Mouse (Mus musculus): ENCODE data around the gene Sypl.

The Sypl gene

DNA sequence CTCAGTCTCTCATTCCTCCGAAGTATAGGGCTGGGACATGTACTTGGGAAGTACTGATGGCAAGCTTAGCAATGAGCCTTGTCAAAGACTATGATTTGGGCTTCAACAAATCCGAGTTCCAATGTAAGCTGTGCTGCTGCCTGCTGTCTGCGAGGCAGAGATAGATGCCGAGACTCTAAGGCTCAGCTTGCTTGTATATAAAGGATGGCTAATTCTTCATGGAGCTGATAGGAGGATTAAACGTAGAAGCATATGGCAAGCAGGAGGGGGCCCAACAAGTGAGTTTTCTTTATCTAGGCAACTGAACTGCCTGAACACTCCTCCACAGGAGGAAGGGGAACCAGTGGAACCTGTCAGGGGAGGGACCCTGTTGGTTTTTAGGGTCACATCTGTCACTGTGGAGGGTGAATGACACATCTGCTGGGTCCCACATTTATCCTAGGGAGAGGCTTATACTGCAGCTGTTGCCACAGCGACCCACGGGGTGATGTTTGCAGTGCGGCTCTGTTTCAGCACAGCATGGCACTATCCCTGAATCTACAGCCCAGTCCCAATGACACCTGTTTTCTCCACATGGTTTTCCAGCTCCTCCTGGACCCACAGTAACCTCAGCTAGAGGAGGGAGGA lies 49.8 kb downstream of the Sypl start:
- no peak for DNase-seq (ENCODE audit: low spot score)

DNA sequence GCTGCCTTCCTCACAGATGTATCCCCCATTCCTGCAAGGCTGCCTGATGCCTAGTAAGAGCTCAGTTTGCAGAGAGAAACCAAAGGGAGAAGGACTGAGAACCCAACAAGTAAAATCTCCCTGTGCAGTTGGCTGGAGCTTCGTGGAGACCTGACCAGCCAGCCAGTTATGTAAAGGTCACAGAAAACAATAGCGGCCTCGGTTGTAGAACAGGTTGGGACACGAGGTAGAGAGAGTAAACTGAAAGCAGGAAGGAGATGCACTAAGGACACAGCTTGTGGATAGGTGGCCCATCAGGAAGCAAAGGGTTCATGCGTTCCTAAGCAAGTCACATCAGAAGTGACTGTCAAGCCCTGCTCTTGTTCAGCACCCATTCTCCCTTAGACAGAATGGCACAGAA lies 52.2 kb downstream of the Sypl start:
- DNase-seq (ENCODE audit: low spot score), result no peak

DNA sequence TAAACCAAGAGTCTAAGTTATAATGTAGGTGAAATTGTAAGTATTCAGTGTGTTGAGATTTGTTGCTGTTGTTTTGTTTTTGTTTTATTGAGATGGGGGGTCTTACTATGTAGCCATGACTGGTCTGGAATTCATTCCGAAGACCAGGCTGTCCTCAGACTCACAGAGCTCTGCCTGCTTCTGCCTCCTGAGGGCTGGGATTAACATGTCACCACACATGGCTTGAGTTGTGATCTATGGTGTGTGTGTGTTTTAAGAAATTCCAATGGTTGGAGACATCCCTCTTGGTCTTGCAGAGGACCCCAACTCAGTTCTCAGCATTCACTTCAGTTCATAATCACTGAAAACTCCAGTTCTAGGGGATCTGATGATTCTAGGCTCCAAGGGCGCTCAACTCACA lies 53.5 kb downstream of the Sypl start:
- DNase-seq (ENCODE audit: low spot score), result no peak

DNA sequence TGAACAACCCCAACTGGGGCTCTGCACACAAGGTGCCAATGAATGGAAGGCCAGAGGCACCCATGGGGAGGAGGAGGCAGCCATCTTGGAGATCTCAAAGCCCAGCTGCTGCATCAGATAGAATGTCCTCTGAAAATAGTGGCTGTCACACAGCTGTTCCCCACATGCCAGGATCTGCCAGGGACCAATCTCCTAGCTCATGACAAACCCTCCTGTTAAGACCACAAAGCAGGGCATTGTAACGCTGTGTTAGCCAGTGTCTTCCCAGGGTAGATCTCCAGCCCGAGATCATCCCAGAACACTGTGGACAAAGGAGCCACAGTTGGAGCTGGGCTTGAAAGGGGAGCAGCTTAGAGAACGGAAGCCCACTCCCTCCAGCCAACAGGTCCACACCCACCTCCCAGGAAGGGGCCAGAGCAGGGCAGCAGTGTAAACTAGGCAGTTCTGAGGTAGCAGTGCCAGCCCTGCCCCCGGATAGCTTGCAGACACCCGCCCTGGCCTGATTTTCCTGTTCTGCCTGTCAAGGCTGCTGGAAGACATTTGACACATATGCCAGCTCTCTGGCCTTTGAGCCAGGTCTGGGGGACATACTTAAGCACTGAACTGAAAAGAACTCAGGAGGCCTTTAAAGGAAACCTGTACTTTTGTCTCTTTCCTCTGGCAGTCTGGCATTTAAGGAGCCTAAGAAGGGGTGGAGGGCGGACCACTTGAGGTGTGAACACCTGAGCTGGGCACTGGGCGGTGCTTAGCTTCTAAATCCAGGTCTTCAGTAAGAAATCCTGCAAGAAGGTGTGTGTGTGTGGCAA lies 54.8 kb downstream of the Sypl start:
- DNase-seq (ENCODE audit: low spot score), result no peak

DNA sequence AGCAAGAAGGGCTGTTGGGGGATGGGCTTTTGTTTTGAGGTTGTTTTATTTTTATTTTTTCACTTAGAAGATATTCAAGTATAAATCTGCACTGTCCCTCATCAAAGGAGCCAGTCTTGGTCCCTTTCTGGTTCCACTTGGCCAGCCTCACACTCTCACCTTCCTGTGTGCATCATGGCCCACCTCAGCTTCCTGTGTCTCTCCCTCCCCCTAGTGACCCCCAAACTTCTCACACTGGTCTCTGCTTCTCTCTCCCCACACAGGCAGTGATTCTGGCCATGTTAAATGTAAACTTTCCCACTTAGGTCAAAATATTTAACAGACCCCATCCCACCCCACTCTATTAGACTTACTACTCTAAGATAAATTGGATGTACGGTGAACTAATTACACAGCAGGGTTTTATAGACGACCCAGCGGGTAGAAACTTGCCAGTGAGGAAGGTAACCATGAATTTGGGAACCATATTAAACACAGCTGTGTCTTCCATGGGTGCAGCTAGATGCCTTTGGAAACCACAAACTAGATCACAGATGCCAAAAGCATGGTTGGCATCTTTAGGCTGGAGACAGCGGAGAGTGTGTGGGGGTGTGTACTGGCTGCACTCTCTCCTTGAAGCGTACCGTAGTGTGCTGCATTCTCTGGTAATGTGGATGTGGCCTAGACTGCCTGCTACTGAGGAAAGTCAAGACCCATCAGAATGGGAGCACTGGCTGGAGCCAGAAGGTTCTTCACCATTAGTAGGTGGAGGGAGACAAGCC lies 55.7 kb downstream of the Sypl start:
- no peak for DNase-seq (ENCODE audit: low spot score)

DNA sequence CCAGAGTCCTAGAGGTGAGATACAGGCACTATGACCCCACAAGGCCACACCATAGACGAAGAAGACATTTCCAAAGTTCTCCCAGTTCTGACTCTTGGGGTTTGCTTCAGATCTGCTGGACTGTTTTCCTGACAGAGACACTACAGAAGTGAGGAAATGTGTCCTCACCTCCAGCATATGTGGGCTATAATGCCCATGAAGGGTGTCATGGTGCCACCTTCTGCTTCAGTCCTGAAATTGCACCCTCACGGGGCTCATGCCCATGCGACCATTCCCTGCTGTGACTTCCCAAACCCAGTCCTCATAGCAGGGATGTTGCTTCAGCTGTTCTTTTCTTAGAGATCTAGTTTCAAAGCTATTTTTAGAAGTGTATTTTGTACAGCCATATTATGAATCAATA lies 56.3 kb downstream of the Sypl start:
- DNase-seq (ENCODE audit: low spot score), result peak; percentile 50

DNA sequence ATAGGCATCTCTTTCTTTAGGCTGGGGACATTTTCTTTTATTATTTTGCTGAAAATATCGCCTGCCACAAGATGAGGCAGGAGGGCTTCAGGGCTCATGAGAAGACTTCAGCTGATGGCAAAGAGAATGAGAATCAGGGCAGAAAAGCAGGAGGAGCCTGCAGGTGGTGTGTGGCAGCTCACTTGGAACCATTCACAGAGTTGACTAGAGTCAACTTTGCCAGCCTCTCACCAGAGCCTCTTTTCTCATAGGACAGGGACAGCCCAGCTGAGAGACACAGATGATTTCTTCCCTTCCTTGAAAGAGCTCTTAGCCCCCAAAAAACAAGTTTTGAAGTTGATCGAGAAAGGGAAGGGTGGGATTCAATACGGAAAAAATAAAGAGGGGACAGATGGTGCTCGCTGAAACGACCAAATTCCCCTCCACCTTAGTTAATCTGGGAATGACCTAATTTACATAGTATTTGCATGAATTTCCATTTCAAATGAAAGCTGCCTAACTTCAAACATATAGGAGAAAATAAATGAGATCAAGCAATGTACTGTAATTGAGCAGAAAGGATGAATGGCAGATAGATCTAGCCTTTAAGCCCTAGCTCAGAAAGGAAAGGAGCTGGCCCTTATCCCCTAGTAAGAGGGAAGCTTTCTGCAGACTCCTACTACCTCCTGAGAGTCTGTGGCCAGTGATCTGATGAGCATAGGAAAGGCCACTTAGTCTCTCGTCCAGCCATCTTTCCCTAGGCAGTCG lies 60.5 kb downstream of the Sypl start:
- no peak for DNase-seq (ENCODE audit: low spot score)

DNA sequence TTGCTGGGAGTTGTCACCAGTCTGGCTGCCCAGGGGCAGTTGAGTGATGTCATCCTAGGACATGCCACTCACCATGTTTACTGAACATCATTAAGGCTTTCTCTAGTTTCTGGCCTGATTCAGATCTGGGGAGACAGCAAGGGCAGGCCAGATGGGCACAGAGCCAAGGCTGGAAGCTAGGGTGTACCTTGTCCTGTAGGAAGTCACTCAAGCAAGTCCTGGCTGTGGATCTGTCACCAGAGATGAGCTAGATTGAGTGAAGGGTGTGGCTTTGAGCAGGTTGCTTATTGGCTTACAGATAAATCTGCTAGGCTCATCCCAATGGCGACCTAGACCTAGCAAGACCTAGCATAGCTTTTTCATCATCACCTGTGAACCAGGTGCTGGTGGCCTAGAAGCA lies 61.4 kb downstream of the Sypl start:
- DNase-seq (ENCODE audit: low spot score), result no peak

DNA sequence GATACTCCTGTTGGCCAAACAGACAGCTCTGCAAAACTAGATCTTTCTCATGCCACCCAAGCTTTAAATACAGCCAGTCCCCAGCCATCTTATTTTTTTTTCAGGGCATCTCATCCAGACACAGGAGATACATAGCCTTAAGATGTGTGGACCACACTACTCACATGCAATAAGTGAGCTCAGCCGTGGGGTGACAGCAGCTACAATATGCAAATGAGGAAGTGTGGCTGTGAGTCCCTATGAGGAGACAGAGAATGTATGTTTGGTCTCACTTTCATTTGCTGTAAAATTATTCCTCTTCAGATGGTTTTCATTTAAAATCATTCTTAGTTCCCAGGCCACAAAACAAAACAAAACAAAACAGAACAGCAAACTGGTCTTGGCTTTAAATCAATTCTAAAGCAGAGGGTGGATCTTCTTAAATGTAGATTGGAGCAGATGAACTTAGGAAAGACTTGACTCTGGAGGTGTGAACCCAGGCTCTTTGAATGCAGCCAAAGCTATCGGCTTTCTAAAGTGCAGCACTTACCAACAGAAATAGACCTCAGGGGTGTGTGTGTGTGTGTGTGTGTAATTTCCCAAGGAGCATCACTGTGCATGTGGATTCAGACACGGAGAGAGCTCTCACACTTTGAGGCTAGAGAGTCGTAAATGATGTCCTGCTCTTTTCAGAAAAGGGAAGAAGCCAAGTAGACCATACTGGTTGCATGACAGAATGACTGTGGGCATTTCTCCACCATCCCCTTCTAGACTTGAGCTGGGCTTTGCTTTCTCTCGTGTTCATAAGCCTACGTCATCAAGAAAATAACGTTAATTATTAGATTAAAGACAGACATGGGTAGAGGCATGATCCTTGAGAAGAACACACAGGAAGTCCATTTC lies 63.4 kb downstream of the Sypl start:
- DNase-seq (ENCODE audit: low spot score), result no peak

DNA sequence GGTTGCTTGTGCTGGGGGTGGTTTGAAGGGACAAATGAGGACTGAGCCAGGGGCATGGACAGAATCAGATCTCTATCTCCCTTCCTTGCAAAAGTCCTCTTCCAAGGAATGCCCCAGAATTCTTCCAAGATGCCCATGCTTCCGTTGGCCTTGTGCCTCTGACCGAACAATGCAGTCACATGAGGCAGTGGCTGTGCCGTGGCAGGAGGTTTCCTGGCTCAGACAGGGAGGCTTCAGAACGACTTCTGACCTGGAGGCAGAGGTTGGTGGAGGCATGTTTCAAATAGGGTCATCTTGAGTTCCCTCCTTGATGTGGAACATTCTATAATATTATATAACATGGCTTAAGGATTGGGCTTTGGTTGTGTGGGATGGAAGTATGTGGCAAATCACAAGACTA lies 64.9 kb downstream of the Sypl start:
- DNase-seq (ENCODE audit: low spot score), result no peak

DNA sequence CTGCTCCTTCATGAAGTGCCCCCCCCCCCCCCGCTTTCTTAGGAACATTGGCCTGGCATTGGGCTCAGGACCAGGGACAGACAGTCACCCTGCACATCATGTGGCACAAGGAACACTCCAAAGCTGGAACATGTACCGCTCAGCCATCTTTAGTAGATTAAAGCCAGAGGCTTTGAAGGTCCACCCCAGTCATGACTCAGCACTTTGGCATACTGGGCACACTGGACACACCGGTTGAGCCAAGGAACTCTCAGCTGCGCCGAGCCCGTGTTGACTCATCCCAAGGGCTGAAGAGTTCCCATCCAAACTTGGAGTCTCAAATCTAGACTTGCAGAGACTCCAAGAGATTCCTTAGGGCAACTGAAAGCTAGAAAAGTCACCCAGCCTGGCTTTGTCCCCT lies 66.3 kb downstream of the Sypl start:
- no peak for DNase-seq (ENCODE audit: low spot score)

DNA sequence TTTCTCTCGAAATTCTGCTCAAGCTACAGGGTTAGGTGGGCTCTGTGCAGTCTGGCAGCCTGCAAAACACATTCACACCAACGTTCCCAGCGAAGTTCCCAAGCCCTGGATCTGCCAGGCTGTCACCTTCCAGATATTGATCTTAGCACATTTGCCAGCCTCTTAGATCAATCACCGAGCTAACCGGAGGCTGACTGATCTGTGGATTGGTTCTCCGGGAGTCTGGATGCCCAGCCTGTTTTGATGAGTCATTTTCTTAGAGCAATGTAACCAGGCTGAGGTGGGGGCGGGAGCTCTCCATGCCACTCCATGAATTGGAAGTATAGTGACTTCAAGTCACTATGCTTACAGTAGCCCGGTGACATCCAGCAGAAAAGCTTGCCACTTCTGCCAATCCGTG lies 67.4 kb downstream of the Sypl start:
- no peak for DNase-seq (ENCODE audit: low spot score)

DNA sequence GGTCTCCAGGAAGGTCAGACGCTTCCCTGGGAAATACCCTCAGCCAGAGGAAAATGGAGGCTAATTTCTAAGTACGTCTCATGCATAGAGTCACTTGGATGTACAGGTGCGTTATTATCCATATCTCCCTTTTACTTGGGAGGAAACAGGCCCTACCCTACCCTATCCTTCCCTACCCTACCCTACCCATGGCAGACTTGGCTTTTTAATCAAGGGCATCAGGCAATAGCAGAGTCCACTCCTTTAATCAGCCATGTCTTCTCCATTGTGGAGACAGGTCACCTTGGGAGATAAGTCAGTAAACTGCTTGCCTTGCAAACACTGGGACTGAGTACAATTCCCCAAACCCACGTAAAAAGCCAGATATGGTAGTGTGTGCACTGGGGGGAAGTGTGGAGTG lies 68.1 kb downstream of the Sypl start:
- DNase-seq (ENCODE audit: low spot score), result no peak

DNA sequence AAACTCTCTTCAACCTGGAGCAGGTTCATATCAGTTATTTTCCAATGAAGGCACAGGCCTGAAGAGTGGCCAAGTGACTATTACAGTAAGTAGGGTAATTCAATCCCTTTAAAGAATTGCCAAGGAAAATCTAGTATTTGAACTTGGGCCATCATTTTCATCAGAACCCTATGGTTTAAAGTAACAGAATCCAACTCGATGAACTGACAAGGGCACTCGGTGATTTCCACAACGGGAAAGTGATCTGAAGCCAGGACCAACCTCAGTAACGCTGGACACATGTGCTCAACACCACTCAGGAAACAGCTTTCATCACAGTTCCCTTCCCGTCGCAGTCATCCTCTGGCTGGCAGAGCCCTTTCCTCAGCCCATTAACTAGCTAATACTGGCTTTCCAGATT lies 70.8 kb downstream of the Sypl start:
- DNase-seq (ENCODE audit: low spot score), result no peak

DNA sequence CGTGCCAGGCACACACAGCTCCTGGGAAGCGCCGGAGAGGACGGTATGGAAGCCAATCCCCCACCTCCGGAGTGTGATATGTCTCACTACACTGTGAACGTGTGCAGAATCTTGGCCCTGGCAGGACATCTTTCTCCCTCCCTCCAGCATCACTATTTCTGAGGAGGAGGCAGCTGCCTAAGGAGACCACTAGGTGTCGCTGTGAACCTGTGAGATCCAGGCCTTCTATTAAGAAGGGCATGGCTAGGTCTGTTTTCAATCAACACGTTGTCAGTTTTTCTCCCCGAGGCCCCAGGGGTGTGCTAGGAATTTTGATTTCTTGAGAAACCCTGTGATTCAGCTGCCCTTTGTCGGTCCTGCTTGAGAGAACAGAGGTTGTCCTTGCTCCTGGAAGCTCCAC lies 73.4 kb downstream of the Sypl start:
- DNase-seq (ENCODE audit: low spot score), result peak; percentile 74

DNA sequence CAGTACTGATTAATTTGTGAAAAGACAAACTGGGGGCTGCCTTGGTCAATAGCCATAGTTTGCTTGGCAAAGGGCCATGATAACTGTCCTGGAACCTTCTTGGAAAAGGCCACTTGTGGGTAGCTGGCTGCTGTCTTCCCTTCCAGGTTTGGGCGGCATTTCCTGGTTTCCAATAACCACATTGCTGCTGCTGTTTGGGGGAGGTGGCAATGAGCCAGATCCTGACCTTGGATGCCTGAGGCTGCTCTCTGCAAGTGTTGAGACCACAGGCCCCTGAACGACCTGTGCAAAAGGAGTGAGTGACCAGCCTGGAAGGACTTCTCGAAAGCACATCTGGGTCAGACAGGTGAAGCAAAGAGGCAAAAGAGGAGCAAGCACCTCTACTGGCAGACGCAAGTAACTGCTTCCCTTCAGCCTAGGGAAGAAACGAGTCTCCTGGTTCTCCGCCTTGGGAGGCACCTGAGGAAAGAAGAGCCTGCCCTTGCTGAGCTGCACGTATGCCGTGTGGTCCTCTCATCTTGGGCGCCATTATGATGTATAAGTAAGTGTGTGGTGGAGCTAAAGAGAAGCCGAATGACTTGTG lies 74.5 kb downstream of the Sypl start:
- no peak for DNase-seq (ENCODE audit: low spot score)

DNA sequence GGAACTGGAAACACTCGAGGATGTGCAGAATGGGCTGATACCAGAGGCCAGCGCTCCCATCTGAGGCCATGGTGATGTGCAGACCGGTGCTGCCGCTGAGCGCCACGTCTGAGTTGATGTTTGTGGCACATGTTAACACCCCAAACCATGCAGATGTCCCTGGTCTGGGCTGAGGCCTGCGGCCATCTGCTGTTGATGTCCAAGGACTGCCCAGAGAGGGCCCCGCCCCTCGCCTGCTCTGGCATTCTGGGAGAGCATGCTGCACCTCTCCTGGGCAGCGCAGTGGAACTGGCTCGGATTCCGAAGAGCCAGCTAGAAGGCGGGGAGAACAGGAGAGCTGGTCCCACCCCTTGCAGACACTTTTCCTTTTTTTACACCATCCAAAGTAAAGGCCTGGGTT lies 75.0 kb downstream of the Sypl start:
- DNase-seq (ENCODE audit: low spot score), result no peak
